Mouse (Mus musculus): ENCODE results near the gene Map2k6.

GRCm38 (mm10) chr11:110379661-110380309 is 19.1 kb upstream of the Map2k6 start:
- TF ChIP-seq CTCF (IDR thresholded peaks at IDR 0.05; ENCODE audit: low read depth) (no peak; the same call in 1 of the 2 replicates), EP300 (IDR thresholded peaks at IDR 0.05; ENCODE audit: low read depth) (no peak)

Data from liver, postnatal 0 days (tissue).